Mouse (Mus musculus) Muller cell, postnatal 12 days (primary cell): Measurements from ENCODE around the gene Pdia5.

Experiments used
- DNase-seq: peaks from one replicate; pipeline ENCODE4 v3.0.0-alpha.2; 2015; ENCODE audit errors: inconsistent ontology term

Gene Pdia5

GRCm38 (mm10) chr16:35490231-35491070 lies at the start of gene Pdia5:
Gene Pdia5, minus strand, starts transcription at chr16:35490873.
- peak; percentile 94 for DNase-seq

- no peak for DNase-seq
These were observed 48.4 kb upstream of the Pdia5 start for GRCm38 (mm10) chr16:35539041-35539440.

GRCm38 (mm10) chr16:35537651-35538050 lies 47.0 kb upstream of the Pdia5 start:
- DNase-seq, result no peak

- no peak for DNase-seq
These were observed 44.0 kb upstream of the Pdia5 start for GRCm38 (mm10) chr16:35534630-35535029.

- DNase-seq, result no peak
These were observed 33.5 kb upstream of the Pdia5 start for GRCm38 (mm10) chr16:35524200-35524599.

- DNase-seq, result no peak
These were observed 28.6 kb upstream of the Pdia5 start for GRCm38 (mm10) chr16:35519245-35519644.

GRCm38 (mm10) chr16:35517976-35518951 lies 27.6 kb upstream of the Pdia5 start:
- DNase-seq, result peak; percentile 46

GRCm38 (mm10) chr16:35515977-35516612 lies 25.4 kb upstream of the Pdia5 start:
- no peak for DNase-seq

GRCm38 (mm10) chr16:35509331-35510070 lies 18.8 kb upstream of the Pdia5 start:
- peak; percentile 60 for DNase-seq

- no peak for DNase-seq
These were observed 17.9 kb upstream of the Pdia5 start for GRCm38 (mm10) chr16:35508581-35508980.

- no peak for DNase-seq
These were observed 15.1 kb upstream of the Pdia5 start for GRCm38 (mm10) chr16:35505786-35506185.

- no peak for DNase-seq
These were observed 13.6 kb upstream of the Pdia5 start for GRCm38 (mm10) chr16:35504266-35504665.

GRCm38 (mm10) chr16:35502456-35502855 lies 11.8 kb upstream of the Pdia5 start:
- DNase-seq, result no peak

- DNase-seq, result peak; percentile 46
These were observed 10.6 kb upstream of the Pdia5 start for GRCm38 (mm10) chr16:35501106-35501760.

GRCm38 (mm10) chr16:35500342-35500741 lies 9.7 kb upstream of the Pdia5 start:
- DNase-seq, result no peak

GRCm38 (mm10) chr16:35489793-35490192 lies 880 bp downstream of the Pdia5 start:
- no peak for DNase-seq

- no peak for DNase-seq
These were observed 1.5 kb downstream of the Pdia5 start for GRCm38 (mm10) chr16:35489066-35489718.

GRCm38 (mm10) chr16:35487776-35488175 lies 2.9 kb downstream of the Pdia5 start:
- DNase-seq, result no peak

GRCm38 (mm10) chr16:35487056-35487455 lies 3.6 kb downstream of the Pdia5 start:
- no peak for DNase-seq

- DNase-seq, result no peak
These were observed 5.0 kb downstream of the Pdia5 start for GRCm38 (mm10) chr16:35485711-35486110.
